Mouse (Mus musculus) forebrain, postnatal 0 days (tissue): Measurements from ENCODE around the gene Pradc1. TPM values are rescaled to one million over a fixed set of nuclear protein-coding genes. Genes with fewer than 3 reads are reported as not detected.

Experiments used
- ATAC-seq: fragments of 200-750 bp; cut with Nextera tagmentation; 2 replicates; pipeline ENCODE4 v1.8.0; 2017; ENCODE audit warnings: mild to moderate bottlenecking, moderate library complexity
- DNase-seq: peaks from one replicate; pipeline ENCODE4 v3.0.0-alpha.2; 2015
- H3K27ac ChIP-seq: fragments of 300-500 bp; sonication (generic); 2 replicates; pipeline ENCODE4 v1.5.1; 2014; ENCODE audit warnings: low read depth, mild to moderate bottlenecking, antibody characterized with exemption, low read length, moderate library complexity, mixed read lengths
- H3K27me3 ChIP-seq: fragments of 300-500 bp; sonication (generic); 2 replicates; pipeline ENCODE4 v1.6.1; 2014; ENCODE audit warnings: mild to moderate bottlenecking, low read length, mixed read lengths; ENCODE audit not compliant: insufficient read depth
- H3K36me3 ChIP-seq: fragments of 300-500 bp; sonication (generic); 2 replicates; pipeline ENCODE4 v1.6.1; 2014; ENCODE audit warnings: mild to moderate bottlenecking, moderate library complexity; ENCODE audit not compliant: insufficient read depth
- H3K4me1 ChIP-seq: fragments of 300-500 bp; sonication (generic); 2 replicates; pipeline ENCODE4 v1.6.1; 2014; ENCODE audit warnings: antibody characterized with exemption; ENCODE audit not compliant: insufficient read depth
- H3K4me2 ChIP-seq: fragments of 300-500 bp; sonication (generic); 2 replicates; pipeline ENCODE4 v1.6.1; 2014; ENCODE audit warnings: low read depth, mild to moderate bottlenecking, moderate library complexity
- H3K4me3 ChIP-seq: fragments of 300-500 bp; sonication (generic); 2 replicates; pipeline ENCODE4 v1.5.1; 2014; ENCODE audit warnings: low read depth, low read length, mixed read lengths
- H3K9ac ChIP-seq: fragments of 300-500 bp; sonication (generic); 2 replicates; pipeline ENCODE4 v1.6.1; 2014; ENCODE audit warnings: mild to moderate bottlenecking
- H3K9me3 ChIP-seq: fragments of 300-500 bp; sonication (generic); 2 replicates; pipeline ENCODE4 v1.6.1; 2016; ENCODE audit warnings: low read length
- CTCF ChIP-seq: sonication (generic); IDR thresholded peaks from 2 replicates; pipeline ENCODE4 v1.5.1; 2016; ENCODE audit warnings: antibody characterized with exemption, control low read depth, low read depth
- WGBS: fragments of 180-500 bp; shearing (Covaris S2); extraction: QIAGEN DNeasy Blood & Tissue Kit; methylation state at CpG from one replicate; pipeline ENCODE4 v1.1.7; 2014; 5-methylcytosine and 5-hydroxymethylcytosine counted together
- polyA plus RNA-seq: library from polyadenylated mRNA; unstranded; fragments of >200 nt; fragmentation: Nextera tagmentation; extraction: Ambion mirVana; gene quantifications from 2 replicates; pipeline ENCODE4 v1.2.1, GENCODE M21; 2015
- total RNA-seq: library from RNA; depleted of rRNA; stranded (reverse); fragments of >200 nt; gene quantifications from 2 replicates; pipeline ENCODE4 v1.2.3, GENCODE M21; 2014

The Pradc1 gene
- total and polyA plus RNA-seq, 2 experiments from 2014 or later, result 7.1 to 31.3 TPM

DNA sequence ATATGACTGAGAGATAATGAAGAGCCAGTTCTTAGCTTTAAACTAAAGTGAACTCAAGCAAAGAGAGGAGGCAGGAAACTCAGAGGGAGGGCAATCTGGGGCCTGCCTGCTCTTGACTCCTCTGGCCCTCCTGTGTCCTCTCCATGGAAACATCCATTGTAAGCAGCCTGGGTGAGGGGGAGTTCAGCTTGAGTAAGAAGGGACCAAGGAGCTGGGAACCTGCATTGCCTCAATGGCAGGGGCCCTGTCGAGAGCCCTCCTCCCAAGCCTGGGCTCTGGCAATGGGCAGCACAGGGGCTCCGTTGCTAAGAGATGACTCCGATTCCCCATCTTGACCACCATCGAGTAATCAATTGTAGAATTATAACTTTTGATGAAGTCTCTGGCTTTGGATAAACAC is 36.7 kb upstream of the Pradc1 start:
- Histone ChIP-seq H3K27me3 (peaks cover 11% of the 10 kb centered on the region; the same call in 1 of the 2 replicates), H3K36me3 (peaks cover 12% of the 10 kb centered on the region; the same call in 1 of the 2 replicates), H3K9me3 (no peaks in the 10 kb centered on the region), H3K4me3 (no peak overlapping the region), H3K9ac (no peak overlapping the region), H3K27ac (no peak overlapping the region), H3K4me1 (no peaks in the 10 kb centered on the region; the same call in 1 of the 2 replicates), H3K4me2 (no peak overlapping the region)
- DNase-seq, result no peak
- 42% methylated on average over 4 of the region's 4 CpGs for WGBS
- no peak for TF ChIP-seq CTCF
- ATAC-seq, result no peak

DNA sequence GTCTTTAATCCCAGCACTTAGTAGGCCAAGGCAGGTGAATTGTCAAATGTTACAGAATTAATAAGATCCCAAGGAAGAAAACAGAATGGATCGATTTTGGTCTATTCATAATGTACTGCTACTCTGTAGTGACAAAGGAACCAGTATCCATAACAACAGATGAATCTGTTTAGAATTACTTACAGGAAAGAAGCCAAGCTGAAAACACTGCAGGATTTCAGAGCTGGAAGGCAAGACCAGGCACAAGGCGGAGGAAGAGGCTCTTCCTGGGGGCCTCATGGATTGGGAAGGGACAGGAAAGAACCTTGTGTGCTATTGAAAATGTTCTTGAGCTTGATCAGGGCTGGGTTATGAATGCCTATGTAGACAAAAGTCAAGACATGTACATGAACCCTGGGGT is 34.0 kb upstream of the Pradc1 start:
- no peak overlapping the region for H3K27ac ChIP-seq
- H3K9me3 ChIP-seq, result no peaks in the 10 kb centered on the region
- no peak for DNase-seq
- H3K36me3 ChIP-seq, result peaks cover 18% of the 10 kb centered on the region; the same call in 1 of the 2 replicates
- no peaks in the 10 kb centered on the region; the same call in 1 of the 2 replicates for H3K4me1 ChIP-seq
- H3K4me2 ChIP-seq, result no peak overlapping the region
- H3K9ac ChIP-seq, result no peak overlapping the region
- H3K27me3 ChIP-seq, result peaks cover 11% of the 10 kb centered on the region; the same call in 1 of the 2 replicates
- WGBS, result 47% methylated on average over 2 of the region's 2 CpGs
- no peak overlapping the region for H3K4me3 ChIP-seq
- TF ChIP-seq CTCF, result no peak
- peak; percentile 56 for ATAC-seq

DNA sequence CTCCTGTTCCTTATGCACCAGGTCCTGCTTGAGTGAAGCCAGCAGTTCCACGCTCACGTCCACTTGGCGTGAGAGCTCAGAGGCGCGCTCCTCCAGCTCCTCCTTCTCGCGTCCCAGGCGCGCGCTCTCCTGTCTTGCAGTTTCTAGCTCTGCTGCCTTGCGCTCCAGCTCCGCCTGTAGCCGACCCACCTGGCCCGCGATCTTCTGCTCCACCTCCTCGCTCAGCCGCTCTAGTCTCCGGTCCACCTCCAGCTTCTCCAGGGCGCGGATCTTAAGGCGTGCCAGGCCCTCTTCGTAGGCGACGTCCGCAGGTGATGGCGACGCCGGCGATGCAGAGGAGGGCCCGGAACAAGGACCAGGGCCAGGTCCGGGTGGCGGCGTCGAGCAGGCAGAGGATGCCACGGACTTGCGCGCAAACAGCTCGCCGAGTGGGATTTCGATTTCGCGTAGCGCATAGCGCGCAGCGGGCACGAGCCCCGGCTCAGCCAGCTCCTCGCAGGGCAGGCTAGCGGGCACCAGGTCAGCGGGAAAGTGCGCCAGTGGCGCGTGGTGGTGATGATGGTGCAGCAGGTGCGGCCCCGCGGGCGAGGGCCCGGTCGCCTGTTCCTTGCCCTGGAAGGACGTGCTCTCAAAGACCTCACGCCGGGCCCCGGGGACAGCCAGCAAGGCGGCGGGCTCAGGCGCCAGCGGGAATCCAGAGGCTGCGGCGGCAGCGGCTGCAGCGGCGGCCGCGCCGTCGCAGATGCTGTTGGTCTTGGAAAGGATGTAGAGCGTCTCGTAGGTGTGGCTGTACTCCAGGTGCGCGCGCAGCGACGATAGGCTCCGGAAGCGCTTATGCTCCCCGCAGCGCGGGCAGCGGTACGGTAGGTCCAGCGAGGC is 32.3 kb upstream of the Pradc1 start:
- no peak overlapping the region for H3K27ac ChIP-seq
- H3K27me3 ChIP-seq, result peaks cover 11% of the 10 kb centered on the region; the same call in 1 of the 2 replicates
- peak overlapping the region; percentile 33 for H3K4me3 ChIP-seq
- DNase-seq (no peak), ATAC-seq (peak; percentile 30)
- H3K4me2 ChIP-seq, result peak overlapping the region; percentile 47
- WGBS, result 7% methylated on average over 92 of the region's 92 CpGs
- TF ChIP-seq CTCF, result no peak
- H3K9ac ChIP-seq, result no peak overlapping the region
- H3K36me3 ChIP-seq, result peaks cover 30% of the 10 kb centered on the region; the same call in 1 of the 2 replicates
- no peaks in the 10 kb centered on the region for H3K9me3 ChIP-seq
- no peaks in the 10 kb centered on the region; the same call in 1 of the 2 replicates for H3K4me1 ChIP-seq

DNA sequence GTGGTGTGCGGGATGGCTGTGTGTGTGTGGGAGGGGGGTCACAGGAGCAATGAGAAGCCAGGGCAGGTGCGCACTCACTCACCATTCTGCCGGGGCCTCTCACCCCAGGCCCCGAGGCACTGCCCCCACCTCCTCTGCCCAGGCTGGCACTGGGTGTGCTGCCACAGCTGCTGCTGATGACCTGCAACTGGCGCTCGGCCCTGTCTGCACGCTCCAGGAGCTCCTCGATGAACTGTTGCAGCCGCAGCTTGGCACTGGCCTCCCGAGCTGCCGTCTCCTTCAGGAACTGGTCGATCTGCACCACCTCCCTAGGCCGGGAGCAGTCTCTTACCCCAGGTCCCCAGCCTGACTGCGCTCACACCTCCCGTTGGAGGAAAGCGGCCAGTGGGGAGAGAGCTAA is 28.9 kb upstream of the Pradc1 start:
- Histone ChIP-seq H3K4me3 (no peak overlapping the region), H3K27ac (no peak overlapping the region), H3K27me3 (peaks cover 11% of the 10 kb centered on the region; the same call in 1 of the 2 replicates), H3K9me3 (no peaks in the 10 kb centered on the region), H3K4me2 (no peak overlapping the region), H3K9ac (no peak overlapping the region), H3K4me1 (no peaks in the 10 kb centered on the region), H3K36me3 (peaks cover 34% of the 10 kb centered on the region)
- TF ChIP-seq CTCF, result no peak
- no peak for DNase-seq
- ATAC-seq, result no peak
- WGBS, result 74% methylated on average over 16 of the region's 16 CpGs

DNA sequence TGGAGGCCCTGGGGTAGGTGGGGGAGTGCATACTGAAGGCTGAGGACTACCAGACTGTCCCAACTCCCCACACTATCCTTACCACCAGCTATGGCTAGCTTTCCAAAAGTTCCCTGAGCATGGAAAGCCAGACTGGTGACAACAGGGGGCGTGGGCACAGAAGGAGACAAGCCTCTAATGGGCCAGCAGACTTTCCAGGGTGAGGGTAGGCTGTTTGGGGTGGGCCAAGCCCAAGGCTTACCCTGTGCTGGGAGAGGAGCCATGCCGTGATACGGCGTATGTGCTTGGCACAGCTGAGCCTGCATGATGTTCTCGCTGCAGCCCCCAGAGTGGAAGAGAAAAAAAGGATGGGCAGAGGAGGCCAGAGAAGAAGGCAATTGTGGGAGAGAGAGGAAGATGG is 28.2 kb upstream of the Pradc1 start:
- no peak overlapping the region for H3K4me2 ChIP-seq
- no peak for TF ChIP-seq CTCF
- no peaks in the 10 kb centered on the region for H3K9me3 ChIP-seq
- H3K27me3 ChIP-seq, result peaks cover 5% of the 10 kb centered on the region; the same call in 1 of the 2 replicates
- ATAC-seq, result no peak
- no peak overlapping the region for H3K9ac ChIP-seq
- DNase-seq, result no peak
- no peak overlapping the region for H3K27ac ChIP-seq
- no peak overlapping the region for H3K4me3 ChIP-seq
- peaks cover 36% of the 10 kb centered on the region for H3K36me3 ChIP-seq
- no peaks in the 10 kb centered on the region for H3K4me1 ChIP-seq
- WGBS, result 68% methylated on average over 5 of the region's 5 CpGs

GRCm38 (mm10) chr6:85478416-85478815 is 26.6 kb upstream of the Pradc1 start:
- Histone ChIP-seq H3K9me3 (no peaks in the 10 kb centered on the region), H3K4me3 (no peak overlapping the region), H3K9ac (no peak overlapping the region), H3K36me3 (peaks cover 38% of the 10 kb centered on the region), H3K27ac (no peak overlapping the region), H3K4me1 (no peaks in the 10 kb centered on the region), H3K27me3 (no peaks in the 10 kb centered on the region), H3K4me2 (no peak overlapping the region)
- no peak for TF ChIP-seq CTCF
- ATAC-seq (no peak), DNase-seq (no peak)
- WGBS, result 55% methylated on average over 14 of the region's 14 CpGs

- Histone ChIP-seq H3K27ac (no peak overlapping the region), H3K36me3 (peaks cover 45% of the 10 kb centered on the region), H3K4me3 (no peak overlapping the region), H3K9ac (no peak overlapping the region), H3K4me1 (no peaks in the 10 kb centered on the region), H3K4me2 (no peak overlapping the region), H3K27me3 (no peaks in the 10 kb centered on the region), H3K9me3 (no peaks in the 10 kb centered on the region)
- peak; percentile 45 for ATAC-seq
- TF ChIP-seq CTCF, result peak; percentile 67
- WGBS, result 38% methylated on average over 10 of the region's 10 CpGs
- DNase-seq, result no peak
Measured at GRCm38 (mm10) chr6:85477366-85477917, 25.7 kb upstream of the Pradc1 start.
